Mouse (Mus musculus): Measurements from ENCODE around the gene Cerkl.

DNA sequence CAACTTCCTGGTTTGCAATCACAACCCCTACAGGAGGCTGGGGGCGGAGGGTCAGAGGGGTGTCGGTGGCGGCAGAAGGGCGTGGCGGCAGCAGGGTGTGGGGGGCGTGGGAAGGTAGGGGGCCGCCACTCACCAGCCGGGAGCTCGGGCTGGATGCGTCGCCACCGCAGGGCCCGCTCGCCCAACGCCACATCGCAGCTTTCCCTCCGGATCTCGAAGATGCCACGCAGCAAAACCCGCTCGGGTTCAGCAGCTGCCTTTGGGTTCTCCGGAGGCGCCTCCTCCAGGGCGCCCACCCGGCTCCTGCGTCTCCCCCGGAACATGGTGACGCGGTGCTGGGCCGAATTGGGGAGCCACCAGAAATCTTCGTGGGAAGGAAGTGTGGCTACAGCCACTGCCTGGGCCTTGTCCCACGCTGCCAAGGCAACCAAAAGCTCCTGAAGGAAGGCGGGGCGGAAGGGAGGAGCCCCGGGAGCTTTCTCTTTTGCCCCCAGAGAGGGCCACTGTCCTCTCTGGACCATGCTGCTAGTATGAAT, 27.9 kb downstream of the Cerkl start:
- no peak for TF ChIP-seq CTCF (IDR thresholded peaks at IDR 0.05; ENCODE audit: extremely low read depth, insufficient read length, insufficient replicate concordance, low read depth, low read length)
- TF ChIP-seq POLR2A (IDR thresholded peaks at IDR 0.05; ENCODE audit: low read depth, low read length), result no peak
